Mouse (Mus musculus) lung, adult 2 months (tissue): ENCODE data around the gene Dcaf12.

ENCODE experiments used
- CTCF ChIP-seq: fragments of 200-500 bp; IDR thresholded peaks from 2 replicates; pipeline ENCODE4 v1.5.1; 2011; ENCODE audit warnings: mild to moderate bottlenecking, low read length, control low read depth; ENCODE audit not compliant: insufficient read depth
- POLR2A ChIP-seq: fragments of 200-500 bp; IDR thresholded peaks from 2 replicates; pipeline ENCODE4 v1.6.1; 2011; ENCODE audit warnings: low read depth, mild to moderate bottlenecking, control low read depth, low read length, borderline replicate concordance; ENCODE audit errors: extremely low read depth

DNA sequence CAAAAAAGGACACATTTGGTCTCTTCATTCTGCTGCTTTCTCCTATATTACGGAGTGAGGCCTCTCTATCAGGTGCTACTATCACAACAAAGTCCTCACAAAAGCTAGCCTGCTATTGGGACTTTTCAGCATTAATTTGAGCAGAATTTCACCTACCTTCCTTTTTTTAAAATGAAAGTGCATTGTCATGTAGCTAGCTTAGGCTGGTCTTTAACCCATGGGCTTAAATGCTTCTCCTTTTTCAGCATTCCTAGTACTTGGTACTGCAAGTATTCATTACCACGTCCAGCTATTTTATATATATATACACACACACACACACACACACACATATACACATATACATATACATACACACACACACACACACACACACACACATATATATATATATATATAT is 44.0 kb upstream of the Dcaf12 start:
- no peak for TF ChIP-seq CTCF
- no peak for TF ChIP-seq POLR2A
